Mouse (Mus musculus) small intestine, adult 2 months (tissue): ENCODE measurements around the gene Dsp.

Experiments used
- CTCF ChIP-seq: fragments of 200-500 bp; IDR thresholded peaks from 2 replicates; pipeline ENCODE4 v1.5.1; 2012; ENCODE audit warnings: low read depth, mild to moderate bottlenecking, control low read depth, inconsistent platforms, low read length, moderate library complexity, mixed read lengths; ENCODE audit not compliant: insufficient replicate concordance, insufficient read length; ENCODE audit errors: extremely low read depth
- POLR2A ChIP-seq: fragments of 200-500 bp; IDR thresholded peaks from 2 replicates; pipeline ENCODE4 v1.6.1; 2012; ENCODE audit warnings: low read depth, mild to moderate bottlenecking, control low read depth, inconsistent platforms, low read length, moderate library complexity

GRCm38 (mm10) chr13:38130116-38130515, 21.0 kb upstream of the Dsp start:
- TF ChIP-seq CTCF (no peak), POLR2A (no peak)
